Mouse (Mus musculus): ENCODE results near the gene Gramd4. TPM values are rescaled to one million over a fixed set of nuclear protein-coding genes. Genes with fewer than 3 reads are reported as not detected.
"Not testable (repeated sequence)": the region's sequence is repeated elsewhere in the genome, so short reads cannot be mapped to it uniquely, and the experiment has no call there.

Gene Gramd4
- total and polyA plus RNA-seq, 2 experiments from 2014 or later = 22.5 to 47.6 TPM

- Histone ChIP-seq H3K36me3 (ENCODE audit: insufficient read depth, low read length) (peaks cover 24% of the 10 kb centered on the region), H3K4me3 (ENCODE audit: low read depth, low read length) (no peak overlapping the region), H3K27ac (ENCODE audit: low read depth, low read length) (no peak overlapping the region), H3K27me3 (ENCODE audit: insufficient read depth, low read length) (no peaks in the 10 kb centered on the region), H3K9ac (replicated peaks; ENCODE audit: low read length, poor library complexity, severe bottlenecking) (no peak overlapping the region), H3K9me3 (ENCODE audit: low read length) (no peaks in the 10 kb centered on the region), H3K4me1 (ENCODE audit: insufficient read depth, low read length) (no peaks in the 10 kb centered on the region), H3K4me2 (ENCODE audit: low read depth, low read length, poor library complexity, severe bottlenecking) (no peak overlapping the region)
- ATAC-seq (ENCODE audit: low FRiP score) = no peak
- TF ChIP-seq CTCF (IDR thresholded peaks at IDR 0.05) = no peak
- WGBS = 74% methylated on average over 5 of the region's 5 CpGs
- DNase-seq (ENCODE audit: low spot score) = no peak
Observed at GRCm38 (mm10) chr15:86156492-86156891, 99.0 kb downstream of the Gramd4 start.

- H3K27ac ChIP-seq (ENCODE audit: low read depth, low read length) = no peak overlapping the region
- peaks cover 22% of the 10 kb centered on the region for H3K36me3 ChIP-seq (ENCODE audit: insufficient read depth, low read length)
- WGBS = 81% methylated on average over 16 of the region's 16 CpGs
- no peaks in the 10 kb centered on the region for H3K4me1 ChIP-seq (ENCODE audit: insufficient read depth, low read length)
- H3K4me2 ChIP-seq (ENCODE audit: low read depth, low read length, poor library complexity, severe bottlenecking) = no peak overlapping the region
- no peak overlapping the region for H3K9ac ChIP-seq (replicated peaks; ENCODE audit: low read length, poor library complexity, severe bottlenecking)
- ATAC-seq (ENCODE audit: low FRiP score) = no peak
- no peaks in the 10 kb centered on the region for H3K27me3 ChIP-seq (ENCODE audit: insufficient read depth, low read length)
- H3K4me3 ChIP-seq (ENCODE audit: low read depth, low read length) = no peak overlapping the region
- no peak for DNase-seq (ENCODE audit: low spot score)
- no peaks in the 10 kb centered on the region for H3K9me3 ChIP-seq (ENCODE audit: low read length)
- peak; percentile 31; the same call in 1 of the 2 replicates for TF ChIP-seq CTCF (IDR thresholded peaks at IDR 0.05)
Observed at GRCm38 (mm10) chr15:86159093-86159492, 101.6 kb downstream of the Gramd4 start.

- Histone ChIP-seq H3K4me2 (ENCODE audit: low read depth, low read length, poor library complexity, severe bottlenecking) (no peak overlapping the region), H3K9me3 (ENCODE audit: low read length) (no peaks in the 10 kb centered on the region), H3K4me3 (ENCODE audit: low read depth, low read length) (no peak overlapping the region), H3K27ac (ENCODE audit: low read depth, low read length) (no peak overlapping the region), H3K36me3 (ENCODE audit: insufficient read depth, low read length) (peaks cover 26% of the 10 kb centered on the region), H3K27me3 (ENCODE audit: insufficient read depth, low read length) (no peaks in the 10 kb centered on the region), H3K9ac (replicated peaks; ENCODE audit: low read length, poor library complexity, severe bottlenecking) (no peak overlapping the region), H3K4me1 (ENCODE audit: insufficient read depth, low read length) (no peaks in the 10 kb centered on the region)
- WGBS = 88% methylated on average over 5 of the region's 5 CpGs
- no peak for ATAC-seq (ENCODE audit: low FRiP score)
- TF ChIP-seq CTCF (IDR thresholded peaks at IDR 0.05) = peak; percentile 46
- no peak for DNase-seq (ENCODE audit: low spot score)
Observed at GRCm38 (mm10) chr15:86159719-86160118, 102.2 kb downstream of the Gramd4 start.

- H3K9ac ChIP-seq (replicated peaks; ENCODE audit: low read length, poor library complexity, severe bottlenecking) = no peak overlapping the region
- TF ChIP-seq CTCF (IDR thresholded peaks at IDR 0.05) = no peak
- H3K36me3 ChIP-seq (ENCODE audit: insufficient read depth, low read length) = peaks cover 25% of the 10 kb centered on the region
- no peak overlapping the region for H3K27ac ChIP-seq (ENCODE audit: low read depth, low read length)
- H3K4me2 ChIP-seq (ENCODE audit: low read depth, low read length, poor library complexity, severe bottlenecking) = no peak overlapping the region
- ATAC-seq (ENCODE audit: low FRiP score) (no peak), DNase-seq (ENCODE audit: low spot score) (no peak)
- no peaks in the 10 kb centered on the region for H3K4me1 ChIP-seq (ENCODE audit: insufficient read depth, low read length)
- H3K4me3 ChIP-seq (ENCODE audit: low read depth, low read length) = no peak overlapping the region
- H3K27me3 ChIP-seq (ENCODE audit: insufficient read depth, low read length) = no peaks in the 10 kb centered on the region
- 87% methylated on average over 10 of the region's 10 CpGs for WGBS
- H3K9me3 ChIP-seq (ENCODE audit: low read length) = no peaks in the 10 kb centered on the region
Observed at GRCm38 (mm10) chr15:86160906-86161305, 103.4 kb downstream of the Gramd4 start.

GRCm38 (mm10) chr15:86161800-86162199 lies 104.3 kb downstream of the Gramd4 start:
- H3K4me3 ChIP-seq (ENCODE audit: low read depth, low read length); H3K4me2 ChIP-seq (ENCODE audit: low read depth, low read length, poor library complexity, severe bottlenecking); H3K27me3 ChIP-seq (ENCODE audit: insufficient read depth, low read length); H3K4me1 ChIP-seq (ENCODE audit: insufficient read depth, low read length); H3K9ac ChIP-seq (replicated peaks; ENCODE audit: low read length, poor library complexity, severe bottlenecking); DNase-seq (ENCODE audit: low spot score); H3K9me3 ChIP-seq (ENCODE audit: low read length); ATAC-seq (ENCODE audit: low FRiP score); H3K27ac ChIP-seq (ENCODE audit: low read depth, low read length): not testable (repeated sequence)
- peaks cover 18% of the 10 kb centered on the region for H3K36me3 ChIP-seq (ENCODE audit: insufficient read depth, low read length)
- 97% methylated on average over 3 of the region's 3 CpGs for WGBS
- TF ChIP-seq CTCF (IDR thresholded peaks at IDR 0.05) = peak; percentile 40

- no peak overlapping the region for H3K9ac ChIP-seq (replicated peaks; ENCODE audit: low read length, poor library complexity, severe bottlenecking)
- H3K4me3 ChIP-seq (ENCODE audit: low read depth, low read length) = no peak overlapping the region
- WGBS = 80% methylated on average over 21 of the region's 21 CpGs
- H3K27ac ChIP-seq (ENCODE audit: low read depth, low read length) = no peak overlapping the region
- no peak overlapping the region for H3K4me2 ChIP-seq (ENCODE audit: low read depth, low read length, poor library complexity, severe bottlenecking)
- no peak for TF ChIP-seq CTCF (IDR thresholded peaks at IDR 0.05)
- H3K36me3 ChIP-seq (ENCODE audit: insufficient read depth, low read length) = peaks cover 16% of the 10 kb centered on the region; the same call in 1 of the 2 replicates
- 0 out of 2 replicates have a peak, but pooled peaks cover 2% of the 10 kb centered on the region for H3K4me1 ChIP-seq (ENCODE audit: insufficient read depth, low read length)
- H3K27me3 ChIP-seq (ENCODE audit: insufficient read depth, low read length) = no peaks in the 10 kb centered on the region
- ATAC-seq (ENCODE audit: low FRiP score) (no peak), DNase-seq (ENCODE audit: low spot score) (no peak)
- H3K9me3 ChIP-seq (ENCODE audit: low read length) = no peaks in the 10 kb centered on the region
Observed at GRCm38 (mm10) chr15:86164718-86165345, 107.3 kb downstream of the Gramd4 start.

Measured in midbrain, postnatal 0 days (tissue).